Mouse (Mus musculus): ENCODE results near the gene Ccdc138. TPM values are rescaled to one million over a fixed set of nuclear protein-coding genes. Genes with fewer than 3 reads are reported as not detected.

Gene Ccdc138
- total RNA-seq, 4 experiments from 2014 or later, result 0.37 to 0.82 (median 0.53) TPM

DNA sequence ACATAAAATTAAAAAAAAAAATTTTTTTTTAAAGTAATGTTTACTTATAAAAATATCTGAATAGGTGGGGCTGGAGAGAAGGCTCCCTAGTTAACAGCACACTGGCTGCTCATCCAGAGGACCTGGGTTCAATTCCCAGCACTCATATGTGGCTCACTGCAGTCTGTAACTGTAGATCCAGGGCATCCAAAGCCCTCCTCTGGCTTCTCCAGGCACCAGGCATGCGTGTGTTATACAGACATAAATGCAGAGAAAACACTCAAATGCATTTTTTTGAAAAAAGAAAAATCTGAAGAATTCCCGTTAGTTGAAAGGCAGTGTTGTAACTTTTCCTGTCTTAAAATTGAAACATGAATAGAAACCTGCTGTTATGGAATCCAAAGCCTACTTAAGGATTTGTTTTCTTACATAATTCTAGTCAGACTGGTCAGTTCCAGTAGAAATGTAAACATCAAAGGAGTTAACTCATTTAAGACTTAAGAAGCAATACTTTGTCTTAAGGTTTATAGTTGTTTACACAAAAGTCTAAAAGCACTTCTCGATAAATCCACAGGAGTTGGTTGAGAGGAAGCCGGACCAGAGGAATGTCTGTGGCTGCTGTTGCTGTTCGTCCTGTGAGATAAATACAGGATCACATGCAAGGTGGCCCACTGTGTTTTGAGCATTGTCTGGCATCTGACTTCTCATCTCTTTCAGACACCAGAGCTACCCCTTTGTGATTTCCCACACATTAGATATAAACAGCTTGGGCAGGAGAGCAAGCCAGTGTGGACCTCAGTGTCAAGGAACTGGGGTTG, 87.9 kb downstream of the Ccdc138 start:
- DNase-seq (ENCODE audit: low spot score), result no peak

DNA sequence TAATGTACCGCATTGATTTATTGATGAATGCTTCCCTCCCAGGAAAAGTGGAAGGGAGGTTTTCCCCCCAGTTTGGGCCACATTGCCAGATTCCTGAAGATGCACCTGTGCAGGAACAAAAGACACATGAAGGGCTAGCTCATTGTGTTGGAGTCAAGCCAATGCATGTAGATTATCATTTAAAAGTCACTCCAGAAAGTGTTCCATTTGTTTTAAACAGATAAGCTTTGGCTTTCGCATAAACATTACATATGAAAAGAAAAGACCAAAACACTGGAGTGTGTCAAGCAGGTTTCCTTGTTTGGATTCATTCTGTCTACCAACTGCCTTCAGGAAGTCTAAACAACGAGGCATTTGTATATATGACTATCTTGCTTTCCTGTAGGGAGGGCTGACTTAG, 96.7 kb downstream of the Ccdc138 start:
- DNase-seq (ENCODE audit: low spot score), result no peak

DNA sequence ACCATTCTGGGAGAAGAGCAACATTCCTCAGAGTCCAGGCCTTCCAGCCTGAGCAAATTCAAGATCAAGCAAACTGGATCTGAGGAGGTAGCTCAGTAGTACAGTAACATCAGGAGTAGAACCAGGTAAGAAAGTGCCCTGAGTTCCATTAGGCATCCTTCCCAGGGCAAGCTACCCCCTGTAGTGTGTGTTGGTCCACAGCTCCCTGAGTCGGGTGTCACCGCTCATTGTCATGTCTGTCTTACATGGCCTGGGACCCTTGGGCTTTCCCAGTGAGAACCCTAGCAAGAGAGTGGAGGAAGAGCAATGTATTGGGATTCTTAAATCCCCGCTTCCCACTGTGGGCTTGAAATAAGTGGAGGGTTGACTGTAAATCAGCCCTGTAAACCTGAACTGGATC, 97.4 kb downstream of the Ccdc138 start:
- DNase-seq (ENCODE audit: low spot score), result no peak

DNA sequence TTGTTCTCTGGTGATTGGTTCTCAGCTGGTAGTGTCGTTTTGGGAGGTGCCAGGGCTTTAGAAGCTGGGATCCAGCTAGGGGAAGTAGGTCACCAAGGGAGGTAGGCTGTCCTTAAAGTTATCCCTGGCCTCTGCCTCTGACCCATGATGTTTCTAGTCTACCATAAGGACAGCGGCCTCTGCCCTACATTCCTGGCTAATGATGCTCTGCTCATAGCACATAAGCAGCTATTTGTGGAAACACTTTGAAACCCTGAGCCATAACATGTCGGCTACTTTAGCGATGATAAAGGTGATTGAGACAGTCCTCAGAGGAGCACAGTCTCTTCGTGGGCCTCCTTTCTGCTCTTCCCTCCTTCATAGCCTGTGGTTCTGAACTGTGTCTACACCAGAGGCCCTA, 98.1 kb downstream of the Ccdc138 start:
- peak; percentile 11 for DNase-seq (ENCODE audit: low spot score)

DNA sequence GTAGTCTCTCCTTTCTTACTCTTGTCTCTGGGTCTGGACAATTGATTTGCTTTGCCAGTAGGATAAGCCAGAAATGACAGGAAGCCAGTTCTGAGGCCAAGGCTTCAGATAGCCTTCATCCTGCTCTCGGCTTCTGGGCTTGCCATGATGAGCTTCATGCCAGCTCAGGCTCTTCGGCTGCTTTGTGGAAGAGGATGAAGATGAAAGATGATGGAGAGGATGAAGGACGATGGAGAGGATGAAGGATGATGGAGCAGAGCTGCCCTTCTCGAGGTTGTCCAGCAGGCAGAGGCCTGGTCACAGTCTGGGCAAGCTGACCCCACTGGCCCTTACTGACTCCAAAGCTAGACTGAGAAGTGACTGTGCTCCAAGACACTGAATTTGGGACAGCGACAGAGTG, 102.4 kb downstream of the Ccdc138 start:
- no peak for DNase-seq (ENCODE audit: low spot score)

DNA sequence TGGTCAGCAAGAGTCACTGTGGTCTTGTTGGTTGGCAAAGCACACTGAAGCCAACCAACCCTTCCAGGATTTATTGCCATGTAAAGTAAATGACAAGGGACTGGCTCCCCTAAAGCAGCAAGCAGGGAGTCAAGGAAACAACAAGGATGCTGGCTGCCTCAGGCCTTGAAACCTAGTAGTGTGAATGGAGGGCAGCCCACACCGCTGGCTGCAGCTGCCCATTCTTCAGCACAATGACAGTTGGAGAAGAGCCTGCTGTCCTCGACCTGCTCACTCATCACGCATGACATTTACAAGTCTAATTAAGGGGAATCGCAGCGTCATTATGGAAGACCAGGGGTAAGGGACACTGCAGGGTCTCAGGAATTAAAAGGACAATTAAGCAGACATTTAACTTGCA, 103.2 kb downstream of the Ccdc138 start:
- DNase-seq (ENCODE audit: low spot score), result no peak

DNA sequence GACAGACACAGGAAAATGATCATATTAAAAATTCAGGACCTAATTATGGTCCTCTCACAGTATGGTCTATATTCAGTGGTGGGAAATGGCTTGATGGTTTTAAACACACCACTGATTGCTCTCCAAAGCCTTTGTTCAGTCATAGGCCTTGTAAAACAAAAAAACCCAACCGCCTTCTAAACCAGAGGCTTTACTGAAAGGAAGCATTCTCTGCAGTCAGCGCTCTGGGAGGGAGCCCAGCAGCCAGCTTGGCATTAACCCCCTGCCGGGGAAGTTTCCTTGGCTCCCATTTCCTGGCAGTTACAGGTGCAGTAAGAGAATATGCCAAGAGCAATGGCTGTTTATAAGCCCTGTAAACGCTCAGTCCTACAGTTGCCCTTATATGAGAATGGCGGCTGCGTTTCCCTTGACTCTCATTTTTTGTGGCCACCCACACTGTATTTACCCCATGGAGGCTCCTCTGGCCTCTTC, 103.7 kb downstream of the Ccdc138 start:
- DNase-seq (ENCODE audit: low spot score), result no peak

DNA sequence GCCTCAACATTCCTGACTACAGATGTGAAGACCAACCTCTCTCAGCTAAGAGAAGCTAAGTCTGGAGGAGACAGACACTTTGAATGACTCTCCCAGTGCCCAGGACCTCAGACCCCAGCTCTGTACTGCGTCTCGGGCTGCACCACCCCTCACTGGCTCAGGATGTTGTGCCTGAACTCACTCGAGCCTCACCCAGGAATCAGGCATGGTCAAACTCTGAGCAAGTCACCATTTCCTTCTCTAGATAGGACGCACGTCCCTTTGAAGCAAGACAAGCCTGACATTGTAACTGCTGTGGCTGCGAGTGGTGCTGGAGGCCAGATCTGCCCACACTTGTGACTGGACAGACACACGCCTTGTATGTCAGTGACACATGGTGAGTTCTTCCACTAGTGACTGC, 104.2 kb downstream of the Ccdc138 start:
- DNase-seq (ENCODE audit: low spot score), result no peak

DNA sequence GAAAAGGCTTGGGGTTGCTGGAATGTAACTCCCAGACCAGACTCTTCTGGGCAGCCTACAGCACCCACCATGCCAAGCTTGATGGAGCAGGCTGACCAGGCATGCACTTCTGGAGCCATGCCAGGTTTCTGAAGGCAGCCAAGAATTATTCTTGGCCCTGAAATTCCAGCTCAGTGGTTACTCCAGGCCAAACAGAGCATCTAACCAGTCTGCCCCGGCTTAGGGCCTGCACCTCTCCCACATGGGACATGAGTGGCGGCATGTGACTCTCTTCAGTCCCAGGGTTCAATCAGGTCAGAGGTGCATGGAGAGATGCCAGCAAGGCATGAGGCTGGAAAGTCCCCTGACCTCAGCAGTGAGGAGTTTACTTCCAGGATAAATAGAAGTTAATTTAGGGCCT, 107.0 kb downstream of the Ccdc138 start:
- peak; percentile 65 for DNase-seq (ENCODE audit: low spot score)

DNA sequence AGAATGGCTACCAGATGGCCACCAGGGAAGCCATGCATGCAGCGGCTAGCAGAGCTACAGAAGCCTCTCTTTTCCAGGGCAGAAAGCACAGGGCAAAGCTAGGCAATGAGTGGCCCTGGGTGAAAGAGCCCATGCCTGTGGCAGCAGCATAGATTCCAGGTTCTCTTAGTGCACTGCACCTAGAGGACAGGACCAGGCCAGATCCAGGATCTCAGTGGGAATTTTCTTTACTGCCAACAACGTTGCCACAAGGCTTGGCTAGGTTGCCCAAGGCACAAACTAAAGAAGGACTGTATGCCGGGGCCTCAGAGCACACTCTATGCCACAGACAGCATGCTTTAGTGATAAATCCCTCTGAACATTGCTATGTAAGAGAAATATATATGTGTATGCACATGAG, 108.6 kb downstream of the Ccdc138 start:
- DNase-seq (ENCODE audit: low spot score), result no peak

DNA sequence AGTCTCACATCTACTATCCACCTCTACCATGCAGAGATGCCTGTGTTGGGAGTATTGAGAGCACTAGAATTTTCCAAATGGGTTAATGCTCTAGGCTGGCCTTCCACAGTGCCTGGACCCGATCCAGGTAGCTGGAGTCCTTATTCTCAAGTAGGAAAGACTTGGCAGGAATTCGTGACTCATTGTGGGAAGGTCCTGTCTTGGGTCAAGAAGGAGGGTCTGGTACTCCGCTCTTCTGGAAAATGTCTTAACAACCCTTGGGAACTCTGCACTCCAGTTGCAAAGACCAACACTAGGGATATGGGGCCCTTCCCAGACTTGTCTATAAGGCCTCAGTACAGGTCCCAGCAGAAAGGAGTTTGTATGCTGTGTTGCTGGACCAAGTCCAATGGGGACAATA, 111.1 kb downstream of the Ccdc138 start:
- no peak for DNase-seq (ENCODE audit: low spot score)

DNA sequence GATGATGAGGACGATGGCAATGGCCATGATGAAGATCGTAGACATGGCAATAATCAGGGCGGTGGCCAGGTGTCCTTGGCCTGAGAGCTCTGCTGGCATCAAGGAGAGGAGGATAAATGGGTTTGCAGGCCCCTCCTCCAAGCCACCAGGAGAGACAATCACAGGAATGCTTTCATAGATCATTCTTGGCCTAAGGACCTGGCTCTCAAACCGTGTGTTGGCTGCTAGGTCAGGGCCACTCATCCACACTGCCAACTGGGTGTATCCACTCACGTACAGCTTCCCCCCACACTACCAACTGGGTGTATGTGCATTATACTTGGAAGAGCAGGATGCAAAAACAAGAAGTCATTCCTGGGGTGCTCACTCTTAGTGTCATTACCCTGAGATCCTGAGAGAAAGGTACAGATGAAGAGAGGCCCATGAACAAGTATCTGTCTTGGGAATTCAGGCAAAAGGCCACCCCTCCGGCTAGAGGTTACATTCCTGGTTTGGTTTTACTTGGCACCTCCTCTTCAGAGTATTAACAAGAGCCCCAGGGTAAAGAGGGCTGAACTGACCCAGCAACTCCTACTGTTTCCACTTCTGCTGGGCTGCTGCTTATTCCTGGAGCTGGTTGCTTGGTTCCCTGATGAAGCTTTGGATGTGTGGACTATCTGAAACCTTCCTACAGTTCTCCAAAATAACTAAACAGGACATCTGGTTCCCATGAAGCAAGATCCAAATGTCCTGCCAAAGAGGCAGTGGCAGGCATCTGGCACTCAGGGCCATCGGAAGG, 112.9 kb downstream of the Ccdc138 start:
- DNase-seq (ENCODE audit: low spot score), result peak; percentile 46

DNA sequence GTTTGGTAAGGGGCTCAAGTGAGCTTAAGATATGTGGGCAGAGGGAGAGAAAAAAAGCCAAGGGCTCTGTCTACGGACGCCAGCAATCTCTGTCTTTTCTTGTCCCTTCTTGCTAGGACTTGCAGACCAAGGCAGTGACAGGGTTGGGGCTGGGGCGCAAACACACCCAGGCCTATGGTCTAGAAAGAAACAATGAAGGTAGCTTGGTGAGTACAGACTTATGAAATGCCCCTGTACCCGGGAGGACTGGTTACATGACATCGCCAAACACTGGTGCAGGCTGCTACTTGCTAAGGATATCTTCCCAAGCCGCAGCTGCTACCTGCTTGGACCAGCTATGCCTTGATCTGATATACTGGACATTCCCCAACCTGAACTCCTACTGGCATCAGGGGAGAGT, 116.9 kb downstream of the Ccdc138 start:
- DNase-seq (ENCODE audit: low spot score), result no peak

DNA sequence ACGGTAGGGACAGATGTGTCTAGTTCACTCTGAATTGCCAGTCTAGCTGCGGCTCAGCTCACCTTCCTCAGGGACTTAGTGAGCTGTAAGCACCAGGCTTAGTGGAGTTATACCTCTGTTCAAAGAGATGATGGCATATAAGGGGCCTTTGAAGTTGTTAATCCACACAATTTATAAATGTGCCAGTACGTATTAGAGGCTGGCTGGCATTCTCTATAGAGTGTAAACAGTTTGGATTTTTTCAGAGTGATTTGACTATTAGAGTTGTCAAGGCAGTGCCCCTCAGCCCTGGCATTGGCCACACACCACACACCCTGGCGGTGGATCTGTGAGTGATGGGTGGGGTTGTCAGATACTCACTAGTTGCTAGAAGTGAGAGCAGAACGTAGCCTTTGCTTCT, 118.8 kb downstream of the Ccdc138 start:
- DNase-seq (ENCODE audit: low spot score), result no peak

DNA sequence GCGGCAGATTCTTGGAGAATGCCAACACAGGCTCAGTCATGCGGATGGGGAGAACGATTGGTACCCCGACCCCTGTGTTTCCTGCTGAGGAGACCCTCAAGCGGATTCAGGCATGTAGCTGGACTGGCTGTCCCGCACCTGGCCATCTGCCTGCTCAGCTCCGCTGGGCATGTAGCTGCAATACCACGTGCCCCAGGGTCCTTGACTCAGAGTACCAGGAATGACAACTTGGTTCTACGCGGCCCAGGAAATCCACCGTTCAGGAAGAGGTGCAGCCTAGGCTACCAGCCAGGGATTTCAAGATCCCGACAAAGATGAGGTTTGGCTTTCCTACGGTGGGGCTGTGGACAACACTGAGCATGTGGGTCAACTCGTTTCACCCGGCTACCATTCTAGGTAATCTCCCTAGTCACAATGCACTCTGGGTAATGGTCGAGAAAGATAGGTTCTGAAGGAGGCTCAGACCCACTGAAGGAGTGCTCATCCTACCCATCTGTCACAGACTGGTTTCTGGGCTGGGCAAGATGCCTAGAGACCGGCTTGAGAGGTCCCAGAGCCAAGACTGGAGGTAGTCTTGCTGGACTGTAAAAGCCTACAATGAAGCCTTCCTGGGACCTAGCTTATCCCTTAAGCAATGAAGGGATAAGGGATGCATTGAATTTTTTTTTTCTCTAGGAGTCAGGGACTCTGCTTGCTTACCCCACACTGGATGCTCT, 120.9 kb downstream of the Ccdc138 start:
- no peak for DNase-seq (ENCODE audit: low spot score)

DNA sequence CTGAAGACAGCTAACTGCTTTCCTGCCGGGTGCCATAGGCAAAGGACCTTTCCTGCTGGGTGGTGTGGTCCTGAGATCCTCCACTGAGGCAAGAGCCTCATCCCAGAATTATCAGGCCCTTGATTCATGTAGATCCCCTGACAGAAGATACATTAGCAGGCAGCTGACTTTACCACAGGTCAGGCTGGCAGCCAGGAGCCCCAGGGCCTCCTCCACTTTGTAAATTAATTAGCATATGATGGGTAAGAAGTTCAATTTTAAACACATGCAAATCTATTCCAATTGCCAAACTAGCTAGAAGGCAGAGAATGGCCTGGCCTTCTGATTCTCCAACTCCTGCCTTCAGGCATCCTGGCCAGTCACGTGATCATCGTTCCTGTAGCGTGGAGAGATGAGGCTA, 121.5 kb downstream of the Ccdc138 start:
- DNase-seq (ENCODE audit: low spot score), result no peak

DNA sequence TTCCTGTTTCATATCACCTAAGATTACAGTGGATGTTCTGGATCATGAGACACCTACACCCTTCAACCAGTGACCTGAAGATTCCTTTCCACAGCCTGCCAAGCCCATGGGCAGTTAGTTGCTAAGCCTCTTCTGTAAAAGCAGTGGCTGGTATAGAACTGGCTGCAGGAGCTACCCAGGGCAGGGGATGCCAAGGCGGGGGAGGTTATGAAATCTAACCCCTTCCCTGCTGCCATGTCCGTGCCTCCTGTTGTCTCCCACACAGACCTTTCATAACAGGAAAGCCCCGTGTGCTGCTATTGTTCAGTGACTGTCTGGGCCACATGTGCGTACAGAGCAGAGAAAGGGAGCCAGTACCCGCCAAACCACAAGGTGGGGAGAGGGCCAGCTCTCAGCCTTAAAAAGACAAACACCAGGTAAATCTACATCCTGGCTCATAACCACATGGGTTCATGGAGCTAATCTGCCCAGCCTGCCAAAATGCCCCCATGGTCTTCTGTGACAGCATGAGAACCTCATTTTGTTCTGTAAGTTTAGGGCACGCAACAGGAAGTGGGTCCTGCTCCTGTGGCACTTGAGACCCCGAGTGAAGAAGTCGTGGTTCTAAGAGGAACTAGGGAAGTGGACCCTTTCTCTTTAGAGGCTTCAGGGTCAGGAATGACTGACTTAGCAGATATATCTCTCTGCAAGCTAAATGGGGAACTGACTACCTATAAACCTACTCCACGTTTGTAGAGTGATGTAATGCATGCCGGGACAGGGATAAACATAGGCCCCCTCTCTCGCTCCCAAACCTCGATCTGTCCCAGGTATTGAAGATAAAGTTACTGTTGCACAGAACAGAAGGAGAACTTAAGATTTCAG, 127.3 kb downstream of the Ccdc138 start:
- DNase-seq (ENCODE audit: low spot score), result no peak

All from heart, adult 8-10 months (tissue).